ENCODE assay signal across 16 mouse cellular contexts in the genomic region with DNA sequence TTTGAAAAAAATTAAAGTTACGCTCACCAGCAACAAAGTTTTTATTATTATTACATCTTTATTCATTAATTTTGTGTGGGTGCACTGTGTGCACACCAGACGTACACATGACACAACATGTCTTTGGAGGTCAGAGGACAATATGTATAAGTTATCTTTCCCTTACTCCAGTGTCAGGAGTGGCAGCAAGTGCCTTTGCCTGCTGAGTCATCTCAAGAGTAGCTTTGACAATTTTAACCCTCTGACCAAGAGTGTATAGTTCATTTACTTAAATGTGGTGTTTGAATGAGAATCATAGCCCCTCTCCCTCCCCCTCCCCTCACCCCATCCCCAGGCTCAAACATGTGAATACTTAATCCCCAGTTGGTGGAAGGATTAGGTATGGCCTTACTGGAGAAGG.
"Had no signal": no experiment of that assay in that cellular context is flagged by ENCODE, and none has a peak within 500 bp of the region (broad histone marks: within the 10 kb centered on the region; RNA-seq: fewer than 3 reads in every experiment).

No protein-coding gene starts in this region.

- DNase-seq: retina, postnatal 1 day; right cerebral cortex, postnatal 14 days; right cerebral cortex, postnatal 25 days; right cerebral cortex, postnatal 4 days; spleen, adult 18-20 months; thymus, adult 18-20 months; thymus, adult 2 months; thymus, postnatal 14 days; thymus, postnatal 25 days; thymus, postnatal 36 days; thymus, postnatal 4 days had no signal

- H3K4me3 ChIP-seq: neural tube, embryonic 12.5 days; neural tube, embryonic 13.5 days; neural tube, embryonic 15.5 days; stomach, embryonic 15.5 days had no signal

- H3K9me3 ChIP-seq: neural tube, embryonic 12.5 days; neural tube, embryonic 13.5 days; neural tube, embryonic 15.5 days; stomach, embryonic 15.5 days had no signal

- H3K27ac ChIP-seq: neural tube, embryonic 12.5 days; neural tube, embryonic 13.5 days; neural tube, embryonic 15.5 days; stomach, embryonic 15.5 days; stomach, postnatal 0 days had no signal

- H3K27me3 ChIP-seq: neural tube, embryonic 12.5 days; neural tube, embryonic 13.5 days; neural tube, embryonic 15.5 days; stomach, embryonic 15.5 days had no signal

- H3K4me1 ChIP-seq: neural tube, embryonic 12.5 days; neural tube, embryonic 13.5 days; neural tube, embryonic 15.5 days; stomach, embryonic 15.5 days had no signal

- H3K4me2 ChIP-seq: neural tube, embryonic 12.5 days; neural tube, embryonic 13.5 days; neural tube, embryonic 15.5 days; stomach, embryonic 15.5 days had no signal

- H3K9ac ChIP-seq: neural tube, embryonic 12.5 days; neural tube, embryonic 13.5 days; neural tube, embryonic 15.5 days; stomach, embryonic 15.5 days had no signal
